Mouse (Mus musculus) spleen, postnatal 36 days (tissue): ENCODE data around the gene Gm6351.
"Not testable (repeated sequence)": the region's sequence is repeated elsewhere in the genome, so short reads cannot be mapped to it uniquely, and the experiment has no call there.

Source experiments
- DNase-seq, 2 experiments: peaks; one replicate each; pipeline ENCODE4 v3.0.0; 2022; ENCODE audit warnings: low spot score in 2 of 2, mixed read lengths in 1 of 2

Gene Gm6351

GRCm38 (mm10) chr5:94076085-94076484 lies at the start of gene Gm6351:
TSS of gene Gm6351 (plus strand) at chr5:94076385.
- DNase-seq: not testable (repeated sequence)

GRCm38 (mm10) chr5:94070445-94070844 lies 5.7 kb upstream of the Gm6351 start, which contains the start of gene BC061212:
TSS of gene BC061212 (minus strand) at chr5:94070545.
- DNase-seq: not testable (repeated sequence)
